Mouse (Mus musculus) heart, postnatal 0 days (tissue): ENCODE data around the gene Nfic.

ENCODE experiments used
- CTCF ChIP-seq: IDR thresholded peaks from 2 replicates; pipeline ENCODE4 v1.5.1; 2016; ENCODE audit warnings: antibody characterized with exemption, control low read depth, low read depth
- EP300 ChIP-seq: IDR thresholded peaks from 2 replicates; pipeline ENCODE4 v1.6.1; 2016; ENCODE audit warnings: antibody characterized with exemption, low read depth

DNA sequence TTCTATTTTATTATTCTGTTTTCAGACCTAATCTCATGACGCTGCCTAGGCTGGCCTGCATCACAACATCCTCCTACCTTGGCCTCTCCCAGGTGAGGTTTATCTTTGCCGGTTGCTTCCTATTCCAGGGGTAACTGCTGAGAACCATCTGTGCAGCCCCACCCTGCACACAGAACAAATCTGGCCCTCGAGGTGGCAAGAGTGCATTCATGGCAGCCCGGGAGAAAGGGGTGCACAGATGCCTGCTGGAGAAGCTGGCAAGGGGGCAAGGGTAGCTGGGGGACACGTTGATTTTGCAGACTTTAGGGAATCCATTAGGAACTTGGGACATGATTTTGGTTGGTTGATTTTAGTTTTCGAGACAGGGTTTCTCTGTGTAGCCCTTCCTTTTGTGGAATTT lies 2.8 kb upstream of the Nfic start:
- TF ChIP-seq CTCF: no peak
- no peak for TF ChIP-seq EP300
